Mouse (Mus musculus): ENCODE measurements around the gene Slc38a2. TPM values are rescaled to one million over a fixed set of nuclear protein-coding genes. Genes with fewer than 3 reads are reported as not detected.

The Slc38a2 gene
- polyA plus RNA-seq, 1 experiment from 2014 or later = 102 TPM

- H3K27me3 ChIP-seq = no peaks in the 10 kb centered on the region
- no peaks in the 10 kb centered on the region for H3K9me3 ChIP-seq
- no peaks in the 10 kb centered on the region for H3K36me3 ChIP-seq
- no peak overlapping the region for H3K4me3 ChIP-seq
- no peak for ATAC-seq (ENCODE audit: low FRiP score, low read depth)
- WGBS = 31% methylated on average over 10 of the region's 10 CpGs
- no peak overlapping the region for H3K27ac ChIP-seq (replicated peaks)
- no peak overlapping the region for H3K9ac ChIP-seq
- H3K4me1 ChIP-seq (replicated peaks) = peaks cover 10% of the 10 kb centered on the region
- H3K4me2 ChIP-seq = 0 out of 2 replicates have a peak overlapping the region, but pooled peaks have one; percentile 29
These were observed 47.0 kb downstream of the Slc38a2 start for GRCm38 (mm10) chr15:96652531-96652930.

GRCm38 (mm10) chr15:96647376-96647775, 52.2 kb downstream of the Slc38a2 start:
- 29% methylated on average over 15 of the region's 15 CpGs for WGBS
- no peak for ATAC-seq (ENCODE audit: low FRiP score, low read depth)
- Histone ChIP-seq H3K4me1 (replicated peaks) (peaks cover 6% of the 10 kb centered on the region), H3K4me3 (no peak overlapping the region), H3K9me3 (no peaks in the 10 kb centered on the region), H3K4me2 (peak overlapping the region; percentile 15; the same call in 1 of the 2 replicates), H3K9ac (no peak overlapping the region), H3K27me3 (no peaks in the 10 kb centered on the region), H3K36me3 (no peaks in the 10 kb centered on the region), H3K27ac (replicated peaks) (no peak overlapping the region)

GRCm38 (mm10) chr15:96642436-96643405, 56.8 kb downstream of the Slc38a2 start, which contains the start of gene Slc38a1:
TSS of gene Slc38a1 (minus strand) at chr15:96642913.
- no peaks in the 10 kb centered on the region for H3K9me3 ChIP-seq
- no peaks in the 10 kb centered on the region for H3K36me3 ChIP-seq
- ATAC-seq (ENCODE audit: low FRiP score, low read depth) = peak; percentile 85
- H3K27me3 ChIP-seq = no peaks in the 10 kb centered on the region
- H3K4me3 ChIP-seq = peak within 1 kb of the TSS; percentile 95
- H3K4me2 ChIP-seq = peak within 1 kb of the TSS; percentile 88
- peak within 1 kb of the TSS; percentile 100 for H3K9ac ChIP-seq
- under 1% methylated on average over 51 of the region's 70 CpGs for WGBS
- peaks cover 26% of the 10 kb centered on the region for H3K4me1 ChIP-seq (replicated peaks)
- H3K27ac ChIP-seq (replicated peaks) = peak within 1 kb of the TSS; percentile 100

GRCm38 (mm10) chr15:96641821-96642435, 57.6 kb downstream of the Slc38a2 start:
- no peaks in the 10 kb centered on the region for H3K27me3 ChIP-seq
- under 1% methylated on average over 31 of the region's 31 CpGs for WGBS
- peak; percentile 3; the same call in 1 of the 2 replicates for ATAC-seq (ENCODE audit: low FRiP score, low read depth)
- H3K4me1 ChIP-seq (replicated peaks) = peaks cover 33% of the 10 kb centered on the region
- H3K4me2 ChIP-seq = peak overlapping the region; percentile 88
- no peaks in the 10 kb centered on the region for H3K9me3 ChIP-seq
- H3K9ac ChIP-seq = peak overlapping the region; percentile 100
- H3K4me3 ChIP-seq = peak overlapping the region; percentile 95
- no peaks in the 10 kb centered on the region for H3K36me3 ChIP-seq
- peak overlapping the region; percentile 100 for H3K27ac ChIP-seq (replicated peaks)

GRCm38 (mm10) chr15:96641111-96641820, 58.3 kb downstream of the Slc38a2 start:
- Histone ChIP-seq H3K4me3 (peak overlapping the region; percentile 95), H3K9me3 (no peaks in the 10 kb centered on the region), H3K36me3 (no peaks in the 10 kb centered on the region), H3K27me3 (no peaks in the 10 kb centered on the region), H3K4me1 (replicated peaks) (peaks cover 33% of the 10 kb centered on the region), H3K9ac (peak overlapping the region; percentile 100), H3K4me2 (peak overlapping the region; percentile 88), H3K27ac (replicated peaks) (peak overlapping the region; percentile 100)
- ATAC-seq (ENCODE audit: low FRiP score, low read depth) = peak; percentile 63
- WGBS = under 1% methylated on average over 63 of the region's 63 CpGs

- Histone ChIP-seq H3K27ac (replicated peaks) (peak overlapping the region; percentile 100), H3K9ac (peak overlapping the region; percentile 100), H3K4me3 (peak overlapping the region; percentile 95), H3K9me3 (no peaks in the 10 kb centered on the region), H3K4me1 (replicated peaks) (peaks cover 33% of the 10 kb centered on the region), H3K36me3 (peaks cover 5% of the 10 kb centered on the region; the same call in 1 of the 2 replicates), H3K4me2 (peak overlapping the region; percentile 88), H3K27me3 (no peaks in the 10 kb centered on the region)
- 3% methylated on average over 16 of the region's 16 CpGs for WGBS
- no peak for ATAC-seq (ENCODE audit: low FRiP score, low read depth)
These were observed 59.1 kb downstream of the Slc38a2 start for GRCm38 (mm10) chr15:96640291-96640985.

- H3K4me1 ChIP-seq (replicated peaks) = peaks cover 33% of the 10 kb centered on the region
- no peak for ATAC-seq (ENCODE audit: low FRiP score, low read depth)
- H3K27ac ChIP-seq (replicated peaks) = peak overlapping the region; percentile 55; the same call in 1 of the 2 replicates
- H3K9ac ChIP-seq = peak overlapping the region; percentile 100
- no peaks in the 10 kb centered on the region for H3K9me3 ChIP-seq
- peak overlapping the region; percentile 88 for H3K4me2 ChIP-seq
- peaks cover 6% of the 10 kb centered on the region; the same call in 1 of the 2 replicates for H3K36me3 ChIP-seq
- no peaks in the 10 kb centered on the region for H3K27me3 ChIP-seq
- WGBS = 47% methylated on average over 8 of the region's 8 CpGs
- peak overlapping the region; percentile 95 for H3K4me3 ChIP-seq
These were observed 59.9 kb downstream of the Slc38a2 start for GRCm38 (mm10) chr15:96639630-96640029.

GRCm38 (mm10) chr15:96638656-96639055, 60.9 kb downstream of the Slc38a2 start:
- 58% methylated on average over 2 of the region's 2 CpGs for WGBS
- Histone ChIP-seq H3K27ac (replicated peaks) (no peak overlapping the region), H3K4me3 (peak overlapping the region; percentile 95), H3K4me2 (peak overlapping the region; percentile 88), H3K9ac (no peak overlapping the region), H3K36me3 (peaks cover 9% of the 10 kb centered on the region; the same call in 1 of the 2 replicates), H3K9me3 (no peaks in the 10 kb centered on the region), H3K4me1 (replicated peaks) (peaks cover 31% of the 10 kb centered on the region), H3K27me3 (no peaks in the 10 kb centered on the region)
- no peak for ATAC-seq (ENCODE audit: low FRiP score, low read depth)

GRCm38 (mm10) chr15:96638173-96638572, 61.4 kb downstream of the Slc38a2 start:
- no peak overlapping the region for H3K9ac ChIP-seq
- ATAC-seq (ENCODE audit: low FRiP score, low read depth) = no peak
- no peaks in the 10 kb centered on the region for H3K27me3 ChIP-seq
- H3K4me2 ChIP-seq = peak overlapping the region; percentile 88
- WGBS = 64% methylated on average over 10 of the region's 10 CpGs
- H3K36me3 ChIP-seq = peaks cover 9% of the 10 kb centered on the region; the same call in 1 of the 2 replicates
- H3K4me1 ChIP-seq (replicated peaks) = peaks cover 28% of the 10 kb centered on the region
- no peaks in the 10 kb centered on the region for H3K9me3 ChIP-seq
- H3K4me3 ChIP-seq = no peak overlapping the region
- 0 out of 2 replicates have a peak overlapping the region, but pooled peaks have one; percentile 10 for H3K27ac ChIP-seq (replicated peaks)

Measured in hindbrain, embryonic 15.5 days (tissue).